Mouse (Mus musculus) liver, embryonic 16.5 days (tissue): ENCODE results near the gene Zg16. TPM values are rescaled to one million over a fixed set of nuclear protein-coding genes. Genes with fewer than 3 reads are reported as not detected.
"Not testable (repeated sequence)": the region's sequence is repeated elsewhere in the genome, so short reads cannot be mapped to it uniquely, and the experiment has no call there.

Experiments
- ATAC-seq: fragments of 200-750 bp; cut with Nextera tagmentation; 2 replicates; pipeline ENCODE4 v1.8.0; 2017; ENCODE audit warnings: low read depth, mild to moderate bottlenecking, moderate number of reproducible peaks, moderate library complexity
- H3K27ac ChIP-seq: fragments of 300-500 bp; sonication (generic); 2 replicates; pipeline ENCODE4 v1.5.1; 2014; ENCODE audit warnings: mild to moderate bottlenecking, low read length
- H3K27me3 ChIP-seq: fragments of 300-500 bp; sonication (generic); 2 replicates; pipeline ENCODE4 v1.6.1; 2014; ENCODE audit warnings: low read depth, low read length, mixed read lengths; ENCODE audit not compliant: control insufficient read depth, insufficient read depth
- H3K36me3 ChIP-seq: fragments of 300-500 bp; sonication (generic); 2 replicates; pipeline ENCODE4 v1.6.1; 2014; ENCODE audit warnings: mild to moderate bottlenecking; ENCODE audit not compliant: control insufficient read depth, insufficient read depth
- H3K4me1 ChIP-seq: fragments of 300-500 bp; sonication (generic); 2 replicates; pipeline ENCODE4 v1.6.1; 2014; ENCODE audit warnings: low read depth, low read length, mixed read lengths; ENCODE audit not compliant: control insufficient read depth
- H3K4me2 ChIP-seq: fragments of 300-500 bp; sonication (generic); 2 replicates; pipeline ENCODE4 v1.6.1; 2014; ENCODE audit warnings: low read depth, low read length, mixed read lengths
- H3K4me3 ChIP-seq: fragments of 300-500 bp; sonication (generic); 2 replicates; pipeline ENCODE4 v1.5.1; 2014; ENCODE audit warnings: low read depth, mild to moderate bottlenecking, low read length
- H3K9ac ChIP-seq: fragments of 300-500 bp; sonication (generic); 2 replicates; pipeline ENCODE4 v1.6.1; 2014; ENCODE audit warnings: low read depth, low read length
- H3K9me3 ChIP-seq: fragments of 300-500 bp; sonication (generic); replicated peaks from 2 replicates; pipeline ENCODE4 v1.6.1; 2016; ENCODE audit warnings: low read length; ENCODE audit not compliant: control insufficient read depth
- WGBS: fragments of 180-500 bp; shearing (Covaris S2); extraction: QIAGEN DNeasy Blood & Tissue Kit; methylation state at CpG from one replicate; pipeline ENCODE4 v1.1.7; 2014; ENCODE audit not compliant: insufficient replicate concordance; 5-methylcytosine and 5-hydroxymethylcytosine counted together
- polyA plus RNA-seq: library from polyadenylated mRNA; unstranded; fragments of >200 nt; fragmentation: Nextera tagmentation; extraction: Ambion mirVana; gene quantifications from 2 replicates; pipeline ENCODE4 v1.2.1, GENCODE M21; 2015

Zg16 gene
- 0.58 TPM in 1 of 2 replicates, not detected in the other for polyA plus RNA-seq

- H3K9ac ChIP-seq, H3K36me3 ChIP-seq, H3K4me2 ChIP-seq, H3K27me3 ChIP-seq, ATAC-seq, H3K4me3 ChIP-seq, H3K9me3 ChIP-seq: not testable (repeated sequence)
- Histone ChIP-seq H3K4me1 (peaks cover 64% of the 10 kb centered on the region), H3K27ac (peak within 1 kb of the TSS; percentile 57)
- 38% methylated on average over 6 of the region's 6 CpGs for WGBS
These were observed at the start of gene Zg16 for GRCm38 (mm10) chr7:127087278-127088010. Gene Zg16, minus strand, starts transcription at chr7:127087328.

- Histone ChIP-seq H3K36me3 (no peaks in the 10 kb centered on the region), H3K27ac (peak overlapping the region; percentile 83), H3K9ac (peak overlapping the region; percentile 47), H3K4me3 (peak overlapping the region; percentile 56), H3K4me2 (peak overlapping the region; percentile 56), H3K9me3 (no peaks in the 10 kb centered on the region), H3K4me1 (peaks cover 56% of the 10 kb centered on the region), H3K27me3 (no peaks in the 10 kb centered on the region)
- no peak for ATAC-seq
- WGBS: 46% methylated on average over 22 of the region's 22 CpGs
These were observed 49.3 kb upstream of the Zg16 start for GRCm38 (mm10) chr7:127136181-127137071.

DNA sequence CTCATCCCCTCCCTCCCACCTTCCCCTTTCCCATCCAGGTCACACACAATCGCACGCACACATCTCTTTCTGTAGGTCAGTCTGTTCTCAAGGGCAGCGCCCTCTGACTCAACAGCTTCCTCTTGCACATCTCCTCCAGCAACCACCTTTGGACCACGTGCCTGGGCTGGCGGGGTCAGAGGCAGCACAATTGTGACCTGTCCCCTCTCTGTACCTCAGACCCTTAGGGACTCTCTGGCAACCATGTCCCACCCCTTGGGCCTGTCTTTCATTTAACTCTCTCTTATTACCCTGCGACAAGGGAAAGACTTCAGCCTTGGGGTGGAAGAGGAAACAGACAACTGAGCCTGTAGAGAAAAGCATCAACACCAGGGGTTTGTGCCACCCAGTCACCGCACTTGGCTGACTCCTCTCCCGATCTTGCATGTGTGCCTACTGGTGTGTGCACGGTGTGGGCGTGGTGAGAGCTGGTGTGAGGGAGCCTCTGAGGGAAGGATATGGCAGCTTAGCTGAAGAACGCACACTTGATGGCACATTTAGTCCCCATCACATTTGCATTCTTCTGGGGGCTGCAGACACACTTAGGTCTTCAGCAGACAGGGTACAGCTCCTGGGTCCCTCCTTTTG is 47.8 kb upstream of the Zg16 start:
- ATAC-seq: no peak; the same call in 1 of the 2 replicates
- Histone ChIP-seq H3K27me3 (no peaks in the 10 kb centered on the region), H3K27ac (peak overlapping the region; percentile 60), H3K9me3 (no peaks in the 10 kb centered on the region), H3K9ac (no peak overlapping the region), H3K36me3 (no peaks in the 10 kb centered on the region), H3K4me3 (peak overlapping the region; percentile 14), H3K4me1 (peaks cover 49% of the 10 kb centered on the region), H3K4me2 (peak overlapping the region; percentile 56)
- 36% methylated on average over 11 of the region's 11 CpGs for WGBS

GRCm38 (mm10) chr7:127133125-127133524 is 46.0 kb upstream of the Zg16 start:
- no peak overlapping the region for H3K27ac ChIP-seq
- H3K9me3 ChIP-seq: no peaks in the 10 kb centered on the region
- H3K27me3 ChIP-seq: no peaks in the 10 kb centered on the region
- H3K9ac ChIP-seq: no peak overlapping the region
- H3K4me2 ChIP-seq: no peak overlapping the region
- ATAC-seq: no peak
- H3K36me3 ChIP-seq: no peaks in the 10 kb centered on the region
- 56% methylated on average over 5 of the region's 5 CpGs for whole genome bisulfite sequencing
- peaks cover 46% of the 10 kb centered on the region for H3K4me1 ChIP-seq
- H3K4me3 ChIP-seq: no peak overlapping the region

DNA sequence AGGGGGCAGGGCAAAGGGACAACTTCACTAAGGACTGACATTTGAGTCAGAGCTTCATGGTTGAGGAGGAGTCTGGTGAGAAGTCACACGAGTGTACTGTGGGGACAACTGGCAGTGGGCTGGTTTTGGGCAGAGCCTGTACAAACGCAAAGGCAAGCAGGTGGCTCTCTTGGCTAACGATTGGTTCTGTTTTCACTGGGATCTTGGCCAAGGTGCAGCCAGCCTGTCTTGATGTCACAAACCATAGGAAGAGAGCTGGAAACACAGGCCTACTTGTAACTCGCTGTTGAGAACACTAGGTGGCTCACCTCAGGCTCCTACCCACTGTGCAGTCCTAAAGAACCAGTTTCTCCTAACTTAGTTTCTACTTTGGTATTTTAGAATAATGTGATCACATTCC is 42.5 kb upstream of the Zg16 start:
- 20% methylated on average over 4 of the region's 4 CpGs for WGBS
- peaks cover 12% of the 10 kb centered on the region for H3K4me1 ChIP-seq
- peak; percentile 76 for ATAC-seq
- 0 out of 2 replicates have a peak overlapping the region, but pooled peaks have one; percentile 45 for H3K27ac ChIP-seq
- no peaks in the 10 kb centered on the region for H3K9me3 ChIP-seq
- H3K9ac ChIP-seq: no peak overlapping the region
- no peak overlapping the region for H3K4me3 ChIP-seq
- no peaks in the 10 kb centered on the region for H3K27me3 ChIP-seq
- no peak overlapping the region for H3K4me2 ChIP-seq
- H3K36me3 ChIP-seq: no peaks in the 10 kb centered on the region

GRCm38 (mm10) chr7:127121911-127122270 is 34.8 kb upstream of the Zg16 start, which contains the start of gene Qprt:
Gene Qprt, minus strand, starts transcription at chr7:127122226.
- ATAC-seq: peak; percentile 77
- Histone ChIP-seq H3K4me3 (peak within 1 kb of the TSS; percentile 51), H3K27ac (peak within 1 kb of the TSS; percentile 64), H3K4me2 (peak within 1 kb of the TSS; percentile 12; the same call in 1 of the 2 replicates), H3K27me3 (no peaks in the 10 kb centered on the region), H3K9ac (peak within 1 kb of the TSS; percentile 11; the same call in 1 of the 2 replicates), H3K4me1 (peaks cover 12% of the 10 kb centered on the region), H3K36me3 (no peaks in the 10 kb centered on the region), H3K9me3 (no peaks in the 10 kb centered on the region)
- 54% methylated on average over 7 of the region's 7 CpGs for WGBS

DNA sequence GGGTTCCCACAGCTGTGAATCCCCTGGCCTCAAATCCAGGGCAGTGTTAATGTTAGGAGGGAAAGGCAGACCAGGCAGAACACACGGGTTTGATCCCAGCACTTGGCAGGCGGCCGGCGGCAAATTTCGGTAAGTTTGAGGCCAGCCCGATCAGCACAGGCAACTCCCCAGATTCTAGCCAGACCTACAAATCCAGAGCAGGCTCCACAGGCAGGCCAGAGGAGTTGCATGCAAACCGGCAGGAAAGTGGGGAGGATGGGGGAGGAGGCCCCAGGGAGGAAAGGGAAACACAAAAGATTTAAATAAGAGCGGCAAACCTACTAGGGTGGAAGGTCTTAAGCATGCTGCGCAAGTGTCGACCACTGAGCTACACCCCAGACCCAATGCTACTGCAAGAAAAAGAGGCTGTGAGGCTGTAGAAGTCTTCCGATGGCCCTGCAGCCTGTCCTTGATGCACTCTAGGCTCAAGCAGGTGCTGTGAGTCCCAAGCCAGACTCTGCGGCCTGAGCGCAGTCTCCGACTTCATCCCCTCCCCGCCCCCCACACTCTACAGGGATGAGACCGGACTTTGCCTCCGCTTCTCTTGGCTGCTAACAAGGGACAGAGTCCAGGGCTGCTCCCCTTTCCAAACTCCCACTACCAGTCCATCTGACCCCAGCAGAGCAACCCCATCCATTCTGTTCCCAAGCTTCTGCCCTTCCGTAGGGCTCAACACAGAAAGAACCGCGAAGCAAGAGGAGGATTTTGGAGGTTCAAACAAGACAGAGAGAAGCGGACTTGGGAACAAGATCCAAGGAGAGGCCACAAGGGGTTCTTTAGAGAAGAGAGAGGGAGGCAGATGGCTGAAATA is 34.2 kb upstream of the Zg16 start:
- 49% methylated on average over 21 of the region's 21 CpGs for WGBS
- H3K36me3 ChIP-seq: no peaks in the 10 kb centered on the region
- H3K4me3 ChIP-seq: peak overlapping the region; percentile 51
- peak overlapping the region; percentile 38 for H3K4me2 ChIP-seq
- peak overlapping the region; percentile 32; the same call in 1 of the 2 replicates for H3K9ac ChIP-seq
- H3K9me3 ChIP-seq: no peaks in the 10 kb centered on the region
- peak overlapping the region; percentile 64 for H3K27ac ChIP-seq
- no peaks in the 10 kb centered on the region for H3K27me3 ChIP-seq
- ATAC-seq: peak; percentile 88
- peaks cover 13% of the 10 kb centered on the region for H3K4me1 ChIP-seq
